Mouse (Mus musculus): ENCODE measurements around the gene Acaca. TPM values are rescaled to one million over a fixed set of nuclear protein-coding genes. Genes with fewer than 3 reads are reported as not detected.
A peak's percentile ranks its signal among the peaks of the same experiment; 100 is the strongest.

Gene Acaca
- polyA plus RNA-seq, 1 experiment from 2014 or later: 36.2 TPM

- peak; percentile 55 for DNase-seq (ENCODE audit: low spot score)
- Histone ChIP-seq H3K9me3 (ENCODE audit: control insufficient read depth, low read length) (no peaks in the 10 kb centered on the region), H3K27me3 (ENCODE audit: control insufficient read depth, insufficient read depth, low read length) (no peaks in the 10 kb centered on the region), H3K27ac (no peak overlapping the region), H3K9ac (no peak overlapping the region), H3K36me3 (replicated peaks; ENCODE audit: control insufficient read depth, insufficient read depth) (no peaks in the 10 kb centered on the region), H3K4me1 (replicated peaks; ENCODE audit: control insufficient read depth, insufficient read depth, low read length) (no peaks in the 10 kb centered on the region), H3K4me3 (replicated peaks; ENCODE audit: low read length) (no peak overlapping the region), H3K4me2 (replicated peaks) (no peak overlapping the region; the same call in 1 of the 2 replicates)
- no peak for ATAC-seq (ENCODE audit: low FRiP score)
- WGBS: 32% methylated on average over 7 of the region's 7 CpGs
Measured at GRCm38 (mm10) chr11:84168701-84169288, 39.3 kb downstream of the Acaca start.

GRCm38 (mm10) chr11:84172539-84173435 lies 43.3 kb downstream of the Acaca start:
- no peaks in the 10 kb centered on the region for H3K4me1 ChIP-seq (replicated peaks; ENCODE audit: control insufficient read depth, insufficient read depth, low read length)
- H3K9me3 ChIP-seq (ENCODE audit: control insufficient read depth, low read length): no peaks in the 10 kb centered on the region
- H3K27me3 ChIP-seq (ENCODE audit: control insufficient read depth, insufficient read depth, low read length): no peaks in the 10 kb centered on the region
- no peak overlapping the region for H3K4me2 ChIP-seq (replicated peaks)
- ATAC-seq (ENCODE audit: low FRiP score) (no peak), DNase-seq (ENCODE audit: low spot score) (no peak)
- H3K4me3 ChIP-seq (replicated peaks; ENCODE audit: low read length): no peak overlapping the region
- no peaks in the 10 kb centered on the region for H3K36me3 ChIP-seq (replicated peaks; ENCODE audit: control insufficient read depth, insufficient read depth)
- 79% methylated on average over 11 of the region's 11 CpGs for whole genome bisulfite sequencing
- no peak overlapping the region for H3K9ac ChIP-seq
- H3K27ac ChIP-seq: no peak overlapping the region

GRCm38 (mm10) chr11:84178571-84178970 lies 49.1 kb downstream of the Acaca start:
- Histone ChIP-seq H3K4me1 (replicated peaks; ENCODE audit: control insufficient read depth, insufficient read depth, low read length) (peaks cover 21% of the 10 kb centered on the region), H3K27ac (0 out of 2 replicates have a peak overlapping the region, but pooled peaks have one; percentile 90), H3K36me3 (replicated peaks; ENCODE audit: control insufficient read depth, insufficient read depth) (no peaks in the 10 kb centered on the region), H3K9me3 (ENCODE audit: control insufficient read depth, low read length) (no peaks in the 10 kb centered on the region), H3K9ac (peak overlapping the region; percentile 85), H3K4me2 (replicated peaks) (peak overlapping the region; percentile 69), H3K4me3 (replicated peaks; ENCODE audit: low read length) (peak overlapping the region; percentile 82), H3K27me3 (ENCODE audit: control insufficient read depth, insufficient read depth, low read length) (no peaks in the 10 kb centered on the region)
- WGBS: 39% methylated on average over 4 of the region's 4 CpGs
- DNase-seq (ENCODE audit: low spot score) (no peak), ATAC-seq (ENCODE audit: low FRiP score) (no peak)

- H3K9me3 ChIP-seq (ENCODE audit: control insufficient read depth, low read length): no peaks in the 10 kb centered on the region
- H3K27ac ChIP-seq: peak overlapping the region; percentile 90
- H3K4me1 ChIP-seq (replicated peaks; ENCODE audit: control insufficient read depth, insufficient read depth, low read length): peaks cover 21% of the 10 kb centered on the region
- peak overlapping the region; percentile 82 for H3K4me3 ChIP-seq (replicated peaks; ENCODE audit: low read length)
- no peaks in the 10 kb centered on the region for H3K27me3 ChIP-seq (ENCODE audit: control insufficient read depth, insufficient read depth, low read length)
- no peaks in the 10 kb centered on the region for H3K36me3 ChIP-seq (replicated peaks; ENCODE audit: control insufficient read depth, insufficient read depth)
- H3K9ac ChIP-seq: peak overlapping the region; percentile 85
- WGBS: 1% methylated on average over 60 of the region's 85 CpGs
- H3K4me2 ChIP-seq (replicated peaks): peak overlapping the region; percentile 69
- peak; percentile 97 for ATAC-seq (ENCODE audit: low FRiP score)
- peak; percentile 92 for DNase-seq (ENCODE audit: low spot score)
Measured at GRCm38 (mm10) chr11:84179226-84179953, 49.9 kb downstream of the Acaca start.

- under 1% methylated on average over 42 of the region's 44 CpGs for WGBS
- ATAC-seq (ENCODE audit: low FRiP score) (peak; percentile 66), DNase-seq (ENCODE audit: low spot score) (peak; percentile 65)
- Histone ChIP-seq H3K9me3 (ENCODE audit: control insufficient read depth, low read length) (no peaks in the 10 kb centered on the region), H3K9ac (peak overlapping the region; percentile 85), H3K4me1 (replicated peaks; ENCODE audit: control insufficient read depth, insufficient read depth, low read length) (peaks cover 21% of the 10 kb centered on the region), H3K27me3 (ENCODE audit: control insufficient read depth, insufficient read depth, low read length) (no peaks in the 10 kb centered on the region), H3K27ac (peak overlapping the region; percentile 90), H3K4me3 (replicated peaks; ENCODE audit: low read length) (peak overlapping the region; percentile 82), H3K36me3 (replicated peaks; ENCODE audit: control insufficient read depth, insufficient read depth) (no peaks in the 10 kb centered on the region), H3K4me2 (replicated peaks) (peak overlapping the region; percentile 69)
Measured at GRCm38 (mm10) chr11:84179954-84180598, 50.6 kb downstream of the Acaca start.

- Histone ChIP-seq H3K4me1 (replicated peaks; ENCODE audit: control insufficient read depth, insufficient read depth, low read length) (peaks cover 21% of the 10 kb centered on the region), H3K9ac (peak overlapping the region; percentile 85), H3K27me3 (ENCODE audit: control insufficient read depth, insufficient read depth, low read length) (no peaks in the 10 kb centered on the region), H3K9me3 (ENCODE audit: control insufficient read depth, low read length) (no peaks in the 10 kb centered on the region), H3K27ac (no peak overlapping the region), H3K36me3 (replicated peaks; ENCODE audit: control insufficient read depth, insufficient read depth) (no peaks in the 10 kb centered on the region), H3K4me2 (replicated peaks) (peak overlapping the region; percentile 69), H3K4me3 (replicated peaks; ENCODE audit: low read length) (peak overlapping the region; percentile 82; the same call in 1 of the 2 replicates)
- ATAC-seq (ENCODE audit: low FRiP score) (no peak), DNase-seq (ENCODE audit: low spot score) (no peak)
- 70% methylated on average over 2 of the region's 2 CpGs for WGBS
Measured at GRCm38 (mm10) chr11:84181286-84181685, 51.8 kb downstream of the Acaca start.

- no peak overlapping the region for H3K9ac ChIP-seq
- ATAC-seq (ENCODE audit: low FRiP score) (no peak), DNase-seq (ENCODE audit: low spot score) (no peak)
- WGBS: 83% methylated on average over 3 of the region's 3 CpGs
- no peak overlapping the region for H3K4me3 ChIP-seq (replicated peaks; ENCODE audit: low read length)
- no peak overlapping the region for H3K27ac ChIP-seq
- H3K27me3 ChIP-seq (ENCODE audit: control insufficient read depth, insufficient read depth, low read length): no peaks in the 10 kb centered on the region
- H3K9me3 ChIP-seq (ENCODE audit: control insufficient read depth, low read length): no peaks in the 10 kb centered on the region
- no peaks in the 10 kb centered on the region for H3K36me3 ChIP-seq (replicated peaks; ENCODE audit: control insufficient read depth, insufficient read depth)
- H3K4me1 ChIP-seq (replicated peaks; ENCODE audit: control insufficient read depth, insufficient read depth, low read length): no peaks in the 10 kb centered on the region
- no peak overlapping the region for H3K4me2 ChIP-seq (replicated peaks)
Measured at GRCm38 (mm10) chr11:84188530-84188929, 59.1 kb downstream of the Acaca start.

GRCm38 (mm10) chr11:84190581-84191233 lies 61.2 kb downstream of the Acaca start:
- Histone ChIP-seq H3K4me1 (replicated peaks; ENCODE audit: control insufficient read depth, insufficient read depth, low read length) (no peaks in the 10 kb centered on the region), H3K27ac (no peak overlapping the region), H3K36me3 (replicated peaks; ENCODE audit: control insufficient read depth, insufficient read depth) (peaks cover 4% of the 10 kb centered on the region), H3K9me3 (ENCODE audit: control insufficient read depth, low read length) (no peaks in the 10 kb centered on the region), H3K27me3 (ENCODE audit: control insufficient read depth, insufficient read depth, low read length) (no peaks in the 10 kb centered on the region), H3K9ac (no peak overlapping the region), H3K4me3 (replicated peaks; ENCODE audit: low read length) (no peak overlapping the region), H3K4me2 (replicated peaks) (no peak overlapping the region)
- DNase-seq (ENCODE audit: low spot score) (no peak), ATAC-seq (ENCODE audit: low FRiP score) (no peak)
- WGBS: 91% methylated on average over 8 of the region's 8 CpGs

Measured in hindbrain, embryonic 14.5 days (tissue).